Mouse (Mus musculus) megakaryocyte, embryonic 14.5 days (primary cell): ENCODE results near the gene Cmah.

Source experiments
- FLI1 ChIP-seq: IDR thresholded peaks from 2 replicates; pipeline ENCODE4 v1.6.1; 2012; ENCODE audit warnings: low read length, inconsistent platforms, mixed read lengths
- GATA1 ChIP-seq: IDR thresholded peaks from 3 replicates; pipeline ENCODE4 v1.6.1; 2012; ENCODE audit warnings: mixed read lengths, low read length, inconsistent platforms, borderline replicate concordance

- TF ChIP-seq GATA1 (no peak), FLI1 (no peak)
Measured at GRCm38 (mm10) chr13:24519976-24520647, 192.9 kb downstream of the Cmah start.
